Mouse (Mus musculus) small intestine, adult 2 months (tissue): ENCODE results near the gene Pmepa1. TPM values are rescaled to one million over a fixed set of nuclear protein-coding genes. Genes with fewer than 3 reads are reported as not detected.
A peak's percentile ranks its signal among the peaks of the same experiment; 100 is the strongest.

Experiments used
- H3K27ac ChIP-seq: fragments of 200-500 bp; 2 replicates; pipeline ENCODE4 v1.5.1; 2012; ENCODE audit warnings: low read depth, low read length, control low read depth, inconsistent platforms; ENCODE audit not compliant: insufficient read depth
- H3K27me3 ChIP-seq: fragments of 200-500 bp; 2 replicates; pipeline ENCODE4 v1.6.1; 2012; ENCODE audit warnings: mild to moderate bottlenecking, moderate library complexity, low read length, inconsistent platforms; ENCODE audit not compliant: control insufficient read depth, insufficient read depth
- H3K36me3 ChIP-seq: fragments of 200-500 bp; 2 replicates; pipeline ENCODE4 v1.6.1; 2012; ENCODE audit warnings: mild to moderate bottlenecking, low read length, control low read depth, inconsistent platforms; ENCODE audit not compliant: control insufficient read depth, insufficient read depth
- H3K4me1 ChIP-seq: fragments of 200-500 bp; 2 replicates; pipeline ENCODE4 v1.6.1; 2012; ENCODE audit warnings: low read length, inconsistent platforms, mixed read lengths; ENCODE audit not compliant: control insufficient read depth, insufficient read depth, insufficient read length
- H3K4me3 ChIP-seq: fragments of 200-500 bp; 2 replicates; pipeline ENCODE4 v1.5.1; 2012; ENCODE audit warnings: low read depth, mild to moderate bottlenecking, control low read depth, inconsistent platforms, low read length, moderate library complexity
- CTCF ChIP-seq: fragments of 200-500 bp; IDR thresholded peaks from 2 replicates; pipeline ENCODE4 v1.5.1; 2012; ENCODE audit warnings: low read depth, mild to moderate bottlenecking, control low read depth, inconsistent platforms, low read length, moderate library complexity, mixed read lengths; ENCODE audit not compliant: insufficient replicate concordance, insufficient read length; ENCODE audit errors: extremely low read depth
- POLR2A ChIP-seq: fragments of 200-500 bp; IDR thresholded peaks from 2 replicates; pipeline ENCODE4 v1.6.1; 2012; ENCODE audit warnings: low read depth, mild to moderate bottlenecking, control low read depth, inconsistent platforms, low read length, moderate library complexity
- WGBS: fragments of 180-500 bp; shearing (Covaris S2); methylation state at CpG from one replicate; pipeline ENCODE4 v1.1.7; 2018; 5-methylcytosine and 5-hydroxymethylcytosine counted together
- polyA plus RNA-seq: library from polyadenylated mRNA; depleted of rRNA; stranded (reverse); fragments of >200 nt; gene quantifications from 2 replicates; pipeline ENCODE4 v1.2.3, GENCODE M21; 2012

The Pmepa1 gene
- polyA plus RNA-seq, 1 experiment = 93.7 TPM

GRCm38 (mm10) chr2:173225906-173226305 lies 50.4 kb downstream of the Pmepa1 start:
- WGBS = 90% methylated on average over 7 of the region's 7 CpGs
- no peaks in the 10 kb centered on the region for H3K27me3 ChIP-seq
- TF ChIP-seq CTCF = no peak
- no peak for TF ChIP-seq POLR2A
- H3K4me3 ChIP-seq = no peak overlapping the region
- no peak overlapping the region for H3K27ac ChIP-seq
- H3K4me1 ChIP-seq = peaks cover 8% of the 10 kb centered on the region
- H3K36me3 ChIP-seq = peaks cover 17% of the 10 kb centered on the region; the same call in 1 of the 2 replicates

GRCm38 (mm10) chr2:173224832-173225231 lies 51.5 kb downstream of the Pmepa1 start:
- 65% methylated on average over 7 of the region's 7 CpGs for WGBS
- H3K27ac ChIP-seq = no peak overlapping the region
- peaks cover 9% of the 10 kb centered on the region for H3K4me1 ChIP-seq
- H3K4me3 ChIP-seq = no peak overlapping the region
- no peak for TF ChIP-seq CTCF
- no peak for TF ChIP-seq POLR2A
- H3K36me3 ChIP-seq = peaks cover 13% of the 10 kb centered on the region; the same call in 1 of the 2 replicates
- H3K27me3 ChIP-seq = no peaks in the 10 kb centered on the region

GRCm38 (mm10) chr2:173224097-173224496 lies 52.2 kb downstream of the Pmepa1 start:
- WGBS = 26% methylated on average over 3 of the region's 3 CpGs
- Histone ChIP-seq H3K4me3 (no peak overlapping the region), H3K4me1 (peaks cover 11% of the 10 kb centered on the region), H3K27ac (no peak overlapping the region), H3K36me3 (peaks cover 13% of the 10 kb centered on the region; the same call in 1 of the 2 replicates), H3K27me3 (no peaks in the 10 kb centered on the region)
- TF ChIP-seq CTCF (no peak), POLR2A (no peak)

DNA sequence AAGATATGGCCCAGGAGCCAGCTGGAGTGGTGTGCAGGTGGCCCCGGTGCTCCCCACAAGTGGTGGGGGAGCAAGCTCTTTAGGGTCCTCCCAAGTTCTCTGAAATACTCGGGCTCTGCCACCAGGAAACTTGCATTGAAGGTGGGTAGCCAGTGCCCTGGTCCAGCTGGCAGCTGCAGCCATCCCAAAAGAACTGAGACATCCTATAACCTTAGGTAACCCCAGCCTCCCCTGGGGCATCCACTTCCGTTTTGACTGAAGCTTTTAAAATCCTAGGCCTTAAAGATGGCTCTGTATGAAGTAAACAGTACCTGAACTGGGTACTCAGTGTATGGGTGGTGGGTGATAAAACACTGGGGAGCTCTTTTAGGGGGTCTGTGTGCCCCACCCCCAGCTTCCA lies 52.8 kb downstream of the Pmepa1 start:
- 62% methylated on average over 3 of the region's 3 CpGs for WGBS
- H3K4me3 ChIP-seq = no peak overlapping the region
- TF ChIP-seq POLR2A (no peak), CTCF (no peak)

GRCm38 (mm10) chr2:173220754-173221153 lies 55.6 kb downstream of the Pmepa1 start:
- Histone ChIP-seq H3K27me3 (no peaks in the 10 kb centered on the region), H3K27ac (no peak overlapping the region), H3K4me3 (no peak overlapping the region), H3K36me3 (peaks cover 5% of the 10 kb centered on the region), H3K4me1 (peaks cover 25% of the 10 kb centered on the region)
- TF ChIP-seq POLR2A = no peak
- TF ChIP-seq CTCF = no peak
- WGBS = 92% methylated on average over 9 of the region's 9 CpGs

More for the DNA sequence above, 52.8 kb downstream of the Pmepa1 start:
- Histone ChIP-seq H3K4me1 (peaks cover 14% of the 10 kb centered on the region), H3K27me3 (no peaks in the 10 kb centered on the region), H3K27ac (no peak overlapping the region), H3K36me3 (peaks cover 11% of the 10 kb centered on the region; the same call in 1 of the 2 replicates)

- H3K27ac ChIP-seq = peak overlapping the region; percentile 95
- TF ChIP-seq CTCF = peak; percentile 91
- no peak for TF ChIP-seq POLR2A
- peaks cover 25% of the 10 kb centered on the region for H3K4me1 ChIP-seq
- 14% methylated on average over 10 of the region's 10 CpGs for WGBS
- no peaks in the 10 kb centered on the region for H3K27me3 ChIP-seq
- H3K4me3 ChIP-seq = peak overlapping the region; percentile 72; the same call in 1 of the 2 replicates
- H3K36me3 ChIP-seq = peaks cover 11% of the 10 kb centered on the region
Measured at GRCm38 (mm10) chr2:173219256-173219954, 56.9 kb downstream of the Pmepa1 start.

GRCm38 (mm10) chr2:173218416-173219141 lies 57.8 kb downstream of the Pmepa1 start, which contains the start of gene Zbp1:
Gene Zbp1 (minus strand): TSS chr2:173218923.
- TF ChIP-seq POLR2A (no peak), CTCF (no peak)

More at GRCm38 (mm10) chr2:173218416-173219141, 57.8 kb downstream of the Pmepa1 start, which contains the start of gene Zbp1:
- 20% methylated on average over 11 of the region's 11 CpGs for WGBS
- H3K27ac ChIP-seq = peak within 1 kb of the TSS; percentile 95
- H3K36me3 ChIP-seq = peaks cover 13% of the 10 kb centered on the region
- H3K4me1 ChIP-seq = peaks cover 22% of the 10 kb centered on the region
- no peaks in the 10 kb centered on the region for H3K27me3 ChIP-seq
- H3K4me3 ChIP-seq = peak within 1 kb of the TSS; percentile 72
